Mouse (Mus musculus): ENCODE data around the gene Ppy. TPM values are rescaled to one million over a fixed set of nuclear protein-coding genes. Genes with fewer than 3 reads are reported as not detected.

Gene Ppy
- polyA plus RNA-seq (2012; rRNA removed) = not detected in 2 replicates

DNA sequence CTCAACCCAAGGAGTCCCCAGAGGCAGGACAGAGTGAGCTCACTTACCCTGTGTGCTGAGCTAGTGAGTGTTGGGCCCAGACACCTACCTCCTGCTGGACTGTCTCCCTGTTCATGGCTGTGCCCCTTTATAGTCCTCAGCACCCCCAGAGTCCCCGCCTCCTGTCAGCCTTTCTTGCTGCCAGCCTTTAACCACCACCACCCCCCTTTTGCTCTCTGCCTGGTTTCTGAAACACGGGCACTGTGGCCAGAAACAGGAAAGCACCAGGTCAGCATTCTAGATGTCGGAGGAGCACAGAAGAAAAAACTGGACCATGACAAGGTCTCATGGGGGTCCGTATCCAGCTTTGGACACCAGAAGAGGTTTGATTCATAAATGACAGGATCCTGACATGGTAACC is at the start of gene Ppy:
Gene Ppy, minus strand, starts transcription at position 101 of the 400 bp plus-strand sequence.
- no peak for DNase-seq (ENCODE audit: low read depth)
- TF ChIP-seq POLR2A (IDR thresholded peaks at IDR 0.05; ENCODE audit: borderline replicate concordance, extremely low read depth, insufficient read depth, insufficient read length, poor library complexity, severe bottlenecking) (no peak), CTCF (IDR thresholded peaks at IDR 0.05; ENCODE audit: borderline replicate concordance, extremely low read depth, insufficient read depth, insufficient read length) (no peak)

GRCm38 (mm10) chr11:102147213-102147989 is 46.3 kb upstream of the Ppy start:
- no peak for DNase-seq (ENCODE audit: low read depth)
- TF ChIP-seq CTCF (IDR thresholded peaks at IDR 0.05; ENCODE audit: borderline replicate concordance, extremely low read depth, insufficient read depth, insufficient read length) (peak; percentile 7; the same call in 1 of the 2 replicates), POLR2A (IDR thresholded peaks at IDR 0.05; ENCODE audit: borderline replicate concordance, extremely low read depth, insufficient read depth, insufficient read length, poor library complexity, severe bottlenecking) (no peak)

GRCm38 (mm10) chr11:102146531-102146930 is 45.4 kb upstream of the Ppy start:
- no peak for DNase-seq (ENCODE audit: low read depth)
- TF ChIP-seq CTCF (IDR thresholded peaks at IDR 0.05; ENCODE audit: borderline replicate concordance, extremely low read depth, insufficient read depth, insufficient read length) (no peak), POLR2A (IDR thresholded peaks at IDR 0.05; ENCODE audit: borderline replicate concordance, extremely low read depth, insufficient read depth, insufficient read length, poor library complexity, severe bottlenecking) (no peak)

DNA sequence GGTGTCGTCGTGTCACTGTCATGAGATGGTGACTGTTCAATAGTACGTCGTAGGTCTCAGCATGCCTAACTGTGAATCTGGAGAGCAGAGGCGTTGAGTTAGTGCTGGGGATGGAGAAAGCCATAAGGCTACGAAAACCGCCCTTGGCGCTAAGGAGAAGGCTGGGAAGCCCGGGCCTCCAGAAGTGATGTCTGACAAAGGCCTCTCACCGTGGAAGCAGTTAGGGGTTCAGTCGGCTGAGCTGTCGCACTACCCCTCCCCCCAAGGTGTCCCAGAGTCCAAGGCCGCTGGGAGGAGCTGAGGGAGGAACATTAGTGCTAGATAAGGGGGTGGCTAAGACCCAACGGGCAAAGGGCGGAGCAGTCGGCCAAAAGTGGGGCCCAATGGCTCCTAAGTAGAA is 44.9 kb upstream of the Ppy start:
- DNase-seq (ENCODE audit: low read depth) = no peak
- no peak for TF ChIP-seq CTCF (IDR thresholded peaks at IDR 0.05; ENCODE audit: borderline replicate concordance, extremely low read depth, insufficient read depth, insufficient read length)
- no peak for TF ChIP-seq POLR2A (IDR thresholded peaks at IDR 0.05; ENCODE audit: borderline replicate concordance, extremely low read depth, insufficient read depth, insufficient read length, poor library complexity, severe bottlenecking)

GRCm38 (mm10) chr11:102145471-102146001 is 44.4 kb upstream of the Ppy start, which contains the start of gene Nags:
Nags (plus strand) TSS chr11:102145513.
- DNase-seq (ENCODE audit: low read depth) = no peak
- TF ChIP-seq POLR2A (IDR thresholded peaks at IDR 0.05; ENCODE audit: borderline replicate concordance, extremely low read depth, insufficient read depth, insufficient read length, poor library complexity, severe bottlenecking) (no peak), CTCF (IDR thresholded peaks at IDR 0.05; ENCODE audit: borderline replicate concordance, extremely low read depth, insufficient read depth, insufficient read length) (no peak)

DNA sequence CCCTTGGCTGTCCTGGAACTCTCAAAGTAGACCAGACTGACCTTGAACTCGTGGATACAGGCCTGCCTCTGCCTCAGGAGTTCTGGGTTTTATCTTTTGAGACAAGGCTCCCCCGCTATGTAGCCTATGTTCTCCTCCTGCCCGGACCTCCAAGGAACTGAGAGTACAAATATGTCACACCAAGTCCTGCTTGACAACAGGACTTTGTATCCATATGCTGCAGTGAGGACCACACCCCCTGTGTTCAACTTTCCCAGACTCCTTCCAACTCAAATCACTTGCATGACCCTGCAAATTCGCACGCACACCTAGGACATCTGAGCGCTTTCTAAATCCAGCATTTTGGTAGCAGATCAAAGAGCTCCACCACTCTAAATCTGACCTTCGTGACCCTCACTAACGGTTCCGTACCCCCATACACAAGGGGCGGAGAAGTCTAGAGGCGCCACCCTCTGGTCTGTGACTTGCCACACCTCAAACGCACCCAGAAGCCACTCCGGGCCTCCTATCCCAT is 43.9 kb upstream of the Ppy start:
- no peak for TF ChIP-seq CTCF (IDR thresholded peaks at IDR 0.05; ENCODE audit: borderline replicate concordance, extremely low read depth, insufficient read depth, insufficient read length)
- no peak for DNase-seq (ENCODE audit: low read depth)

GRCm38 (mm10) chr11:102142355-102142754 is 41.2 kb upstream of the Ppy start:
- DNase-seq (ENCODE audit: low read depth) = no peak
- TF ChIP-seq POLR2A (IDR thresholded peaks at IDR 0.05; ENCODE audit: borderline replicate concordance, extremely low read depth, insufficient read depth, insufficient read length, poor library complexity, severe bottlenecking) (no peak), CTCF (IDR thresholded peaks at IDR 0.05; ENCODE audit: borderline replicate concordance, extremely low read depth, insufficient read depth, insufficient read length) (no peak)

DNA sequence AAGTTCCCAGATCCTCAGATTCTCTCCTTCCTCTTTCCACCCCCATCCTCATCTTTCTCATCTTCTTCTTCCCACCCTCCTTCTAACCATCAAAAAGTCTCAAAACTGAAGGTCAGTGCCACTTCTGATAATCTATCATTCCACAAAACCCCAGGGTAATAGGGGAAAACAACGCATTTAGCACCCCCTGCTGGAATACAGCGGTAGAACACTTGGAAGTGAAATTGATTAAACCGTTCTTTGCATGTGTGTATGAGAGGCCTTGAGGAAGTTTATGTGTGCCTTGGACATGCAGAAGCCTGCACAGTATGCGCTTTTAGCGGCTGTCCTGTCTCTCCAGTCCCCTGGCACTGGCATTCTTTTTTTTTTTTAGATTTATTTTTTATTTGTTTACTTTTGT is 39.4 kb upstream of the Ppy start:
- peak; percentile 72 for DNase-seq (ENCODE audit: low read depth)
- TF ChIP-seq POLR2A (IDR thresholded peaks at IDR 0.05; ENCODE audit: borderline replicate concordance, extremely low read depth, insufficient read depth, insufficient read length, poor library complexity, severe bottlenecking) (no peak), CTCF (IDR thresholded peaks at IDR 0.05; ENCODE audit: borderline replicate concordance, extremely low read depth, insufficient read depth, insufficient read length) (peak; percentile 70; the same call in 1 of the 2 replicates)

- DNase-seq (ENCODE audit: low read depth) = peak; percentile 86
- TF ChIP-seq POLR2A (IDR thresholded peaks at IDR 0.05; ENCODE audit: borderline replicate concordance, extremely low read depth, insufficient read depth, insufficient read length, poor library complexity, severe bottlenecking) = no peak
- TF ChIP-seq CTCF (IDR thresholded peaks at IDR 0.05; ENCODE audit: borderline replicate concordance, extremely low read depth, insufficient read depth, insufficient read length) = peak; percentile 94
Measured at GRCm38 (mm10) chr11:102138447-102138740, 37.3 kb upstream of the Ppy start.

DNA sequence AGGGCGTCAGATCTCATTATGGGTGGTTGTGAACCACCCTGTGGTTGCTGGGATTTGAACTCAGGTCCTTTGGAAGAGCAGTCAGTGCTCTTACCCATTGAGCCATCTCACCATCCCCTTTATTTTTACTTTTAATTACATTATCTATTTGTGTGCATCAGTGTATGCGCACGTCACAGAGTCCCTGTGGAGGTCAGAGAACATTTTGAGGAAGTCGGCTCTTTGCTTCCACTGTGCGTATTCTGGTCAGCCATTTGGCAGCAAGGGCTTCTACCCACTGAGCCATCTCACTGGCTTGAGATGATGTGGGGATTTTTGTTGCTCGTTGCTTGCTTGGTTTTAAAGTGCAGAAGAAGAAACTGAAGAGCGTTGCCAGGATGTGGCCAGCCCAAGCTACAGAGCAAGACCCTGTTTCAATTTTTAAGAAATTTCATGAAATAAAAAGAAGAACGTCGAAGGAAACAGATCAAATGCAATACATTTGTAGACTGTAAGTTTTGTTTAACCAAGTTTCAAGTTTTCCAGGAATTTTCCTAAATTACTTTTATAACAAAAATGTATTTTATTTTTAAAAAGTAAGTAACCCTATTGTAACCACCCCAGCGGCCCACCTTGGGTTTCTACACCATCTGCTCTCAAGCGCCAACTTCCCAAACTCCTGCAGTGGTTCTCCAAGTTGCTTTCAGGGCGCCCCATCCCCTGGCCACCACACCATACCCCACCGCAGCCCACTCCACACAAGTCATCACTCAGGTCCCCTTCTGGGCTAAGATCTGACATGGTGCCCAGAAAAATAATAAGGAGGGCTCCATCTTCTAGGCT is 36.7 kb upstream of the Ppy start:
- no peak for DNase-seq (ENCODE audit: low read depth)
- TF ChIP-seq CTCF (IDR thresholded peaks at IDR 0.05; ENCODE audit: borderline replicate concordance, extremely low read depth, insufficient read depth, insufficient read length) = no peak
- TF ChIP-seq POLR2A (IDR thresholded peaks at IDR 0.05; ENCODE audit: borderline replicate concordance, extremely low read depth, insufficient read depth, insufficient read length, poor library complexity, severe bottlenecking) = no peak

DNA sequence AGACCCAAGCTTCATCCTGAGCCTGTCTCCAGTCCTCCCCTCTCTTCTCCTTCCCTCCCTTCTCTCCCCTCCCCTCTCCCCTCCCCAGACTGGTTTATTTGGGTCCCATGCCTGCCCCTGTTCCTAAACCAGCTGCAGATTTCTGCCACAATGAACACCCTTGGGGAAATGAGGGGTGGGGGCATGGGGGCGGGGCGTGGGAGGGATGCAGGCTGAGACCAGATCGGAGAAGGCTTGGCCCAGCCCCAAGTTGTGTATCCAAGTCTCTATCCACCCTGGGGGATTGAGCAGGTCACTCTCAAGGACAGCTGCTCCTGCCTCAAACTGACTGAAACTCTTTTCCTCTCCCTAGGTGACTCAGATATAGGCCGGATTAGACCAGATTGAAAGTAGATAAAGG is 33.4 kb upstream of the Ppy start:
- DNase-seq (ENCODE audit: low read depth) = peak; percentile 55
- TF ChIP-seq CTCF (IDR thresholded peaks at IDR 0.05; ENCODE audit: borderline replicate concordance, extremely low read depth, insufficient read depth, insufficient read length) (no peak), POLR2A (IDR thresholded peaks at IDR 0.05; ENCODE audit: borderline replicate concordance, extremely low read depth, insufficient read depth, insufficient read length, poor library complexity, severe bottlenecking) (no peak)
